Mouse (Mus musculus) forebrain, embryonic 10.5 days (tissue): ENCODE measurements around the gene Csnk1d. TPM values are rescaled to one million over a fixed set of nuclear protein-coding genes. Genes with fewer than 3 reads are reported as not detected.

Source experiments
- DNase-seq: peaks from one replicate; pipeline ENCODE4 v3.0.0-alpha.2; 2017; ENCODE audit warnings: low spot score; ENCODE audit errors: extremely low spot score
- H3K27ac ChIP-seq: fragments of 300-500 bp; sonication (generic); 2 replicates; pipeline ENCODE4 v1.5.1; 2016; ENCODE audit warnings: mild to moderate bottlenecking
- H3K27me3 ChIP-seq: fragments of 300-500 bp; sonication (generic); 2 replicates; pipeline ENCODE4 v1.6.1; 2016; ENCODE audit warnings: mild to moderate bottlenecking; ENCODE audit not compliant: poor library complexity, severe bottlenecking
- H3K36me3 ChIP-seq: fragments of 300-500 bp; sonication (generic); replicated peaks from 2 replicates; pipeline ENCODE4 v1.6.1; 2016; ENCODE audit warnings: mild to moderate bottlenecking, moderate library complexity
- H3K4me1 ChIP-seq: fragments of 300-500 bp; sonication (generic); 2 replicates; pipeline ENCODE4 v1.6.1; 2016
- H3K4me3 ChIP-seq: fragments of 300-500 bp; sonication (generic); 2 replicates; pipeline ENCODE4 v1.5.1; 2016; ENCODE audit warnings: mild to moderate bottlenecking, moderate library complexity
- H3K9me3 ChIP-seq: fragments of 300-500 bp; sonication (generic); 2 replicates; pipeline ENCODE4 v1.6.1; 2016; ENCODE audit warnings: mild to moderate bottlenecking, moderate library complexity
- WGBS: fragments of 180-500 bp; shearing (Covaris S2); methylation state at CpG from one replicate; pipeline ENCODE4 v1.1.7; 2016; 5-methylcytosine and 5-hydroxymethylcytosine counted together
- polyA plus RNA-seq: library from polyadenylated mRNA; unstranded; fragments of >200 nt; fragmentation: Nextera tagmentation; extraction: Ambion mirVana; gene quantifications from 2 replicates; pipeline ENCODE4 v1.2.1, GENCODE M21; 2016

The Csnk1d gene
- polyA plus RNA-seq, 1 experiment from 2014 or later = 120 TPM

GRCm38 (mm10) chr11:120913796-120914195 lies 77.3 kb downstream of the Csnk1d start:
- Histone ChIP-seq H3K36me3 (peaks cover 51% of the 10 kb centered on the region), H3K27ac (no peak overlapping the region), H3K4me1 (no peaks in the 10 kb centered on the region), H3K27me3 (no peaks in the 10 kb centered on the region), H3K4me3 (no peak overlapping the region), H3K9me3 (no peaks in the 10 kb centered on the region)
- no peak for DNase-seq
- WGBS = 97% methylated on average over 4 of the region's 4 CpGs

Other genes with a start within 250 kb of the Csnk1d start
- 12.3 and 14.2 TPM in 2 replicates for gene Hmga1b, start 228.5 kb downstream of the Csnk1d start, polyA plus RNA-seq
- 39.1 and 43.3 TPM in 2 replicates for gene Rfng, start 207.1 kb downstream of the Csnk1d start, polyA plus RNA-seq
- 281 and 283 TPM in 2 replicates for gene Gps1, start 207.1 kb downstream of the Csnk1d start, polyA plus RNA-seq
- 110 and 111 TPM in 2 replicates for gene Dus1l, start 194.9 kb downstream of the Csnk1d start, polyA plus RNA-seq
- 134 and 144 TPM in 2 replicates for gene Fasn, start 166.8 kb downstream of the Csnk1d start, polyA plus RNA-seq
- gene Ccdc57, start 58.5 kb downstream of the Csnk1d start, polyA plus RNA-seq = 7.9 and 8.6 TPM in 2 replicates
- 147 and 194 TPM in 2 replicates for gene Slc16a3, start 42.9 kb downstream of the Csnk1d start, polyA plus RNA-seq
- not detected in 2 replicates for gene Cd7, start 48.1 kb upstream of the Csnk1d start, polyA plus RNA-seq
- not detected in 2 replicates for gene Sectm1b, start 72.2 kb upstream of the Csnk1d start, polyA plus RNA-seq
- gene Sectm1a, start 89.9 kb upstream of the Csnk1d start, polyA plus RNA-seq = not detected in 2 replicates
- gene Tex19.2, start 127.3 kb upstream of the Csnk1d start, polyA plus RNA-seq = 0.06 TPM in 1 of 2 replicates, not detected in the other
- gene Tex19.1, start 154.8 kb upstream of the Csnk1d start, polyA plus RNA-seq = not detected in 2 replicates
- gene Uts2r, start 168.9 kb upstream of the Csnk1d start, polyA plus RNA-seq = 0.09 TPM in 1 of 2 replicates, not detected in the other
- gene Hexdc, start 213.1 kb upstream of the Csnk1d start, polyA plus RNA-seq = 5.3 and 6.6 TPM in 2 replicates
- gene Ogfod3, start 213.4 kb upstream of the Csnk1d start, polyA plus RNA-seq = 23.0 and 25.1 TPM in 2 replicates
- gene Cybc1, start 238.0 kb upstream of the Csnk1d start, polyA plus RNA-seq = 28.2 and 29.9 TPM in 2 replicates
- 48.0 and 50.6 TPM in 2 replicates for gene Narf, start 245.9 kb upstream of the Csnk1d start, polyA plus RNA-seq